Mouse (Mus musculus): ENCODE data around the gene Mast3. TPM values are rescaled to one million over a fixed set of nuclear protein-coding genes. Genes with fewer than 3 reads are reported as not detected.

The Mast3 gene
- polyA plus RNA-seq, 1 experiment = 31.7 TPM

GRCm38 (mm10) chr8:70787941-70788667 lies 16.8 kb downstream of the Mast3 start:
- Histone ChIP-seq H3K79me2 (ENCODE audit: control insufficient read depth, insufficient read depth) (peaks cover 15% of the 10 kb centered on the region), H3K4me3 (no peak overlapping the region), H3K36me3 (ENCODE audit: control insufficient read depth, insufficient read depth) (peaks cover 5% of the 10 kb centered on the region), H3K27me3 (ENCODE audit: control insufficient read depth, insufficient read depth, insufficient read length) (no peaks in the 10 kb centered on the region), H3ac (ENCODE audit: control insufficient read depth, insufficient read length) (no peak overlapping the region), H3K4me2 (ENCODE audit: low read depth) (no peak overlapping the region)
- TF ChIP-seq POLR2AphosphoS2 (IDR thresholded peaks at IDR 0.05; ENCODE audit: insufficient read length, low read depth) (no peak), POLR2A (IDR thresholded peaks at IDR 0.05; ENCODE audit: insufficient read length, low read depth) (no peak), REST (IDR thresholded peaks at IDR 0.05; ENCODE audit: insufficient read depth, insufficient read length) (no peak), SRF (IDR thresholded peaks at IDR 0.05; ENCODE audit: control insufficient read depth, insufficient read length, low read depth) (no peak), E2F4 (IDR thresholded peaks at IDR 0.05; ENCODE audit: insufficient read depth) (no peak), MYOD1 (IDR thresholded peaks at IDR 0.05; ENCODE audit: control insufficient read depth in 1 of 3, insufficient read length in 2 of 3, low read depth in 2 of 3) (no peak), CEBPB (IDR thresholded peaks at IDR 0.05; ENCODE audit: insufficient read depth, poor library complexity, severe bottlenecking) (no peak), MAX (IDR thresholded peaks at IDR 0.05; ENCODE audit: low read depth) (no peak), TCF12 (IDR thresholded peaks at IDR 0.05; ENCODE audit: insufficient read depth, poor library complexity, severe bottlenecking) (no peak), USF1 (IDR thresholded peaks at IDR 0.05; ENCODE audit: low read depth) (no peak), MYOG (IDR thresholded peaks at IDR 0.05; ENCODE audit: control insufficient read depth in 1 of 3, insufficient read depth in 1 of 3, insufficient read length in 2 of 3, low read depth in 2 of 3) (no peak), TCF3 (IDR thresholded peaks at IDR 0.05; ENCODE audit: insufficient read length, low read depth) (no peak)

GRCm38 (mm10) chr8:70787051-70787445 lies 17.8 kb downstream of the Mast3 start:
- TF ChIP-seq POLR2A (IDR thresholded peaks at IDR 0.05; ENCODE audit: insufficient read length, low read depth) (no peak), TCF3 (IDR thresholded peaks at IDR 0.05; ENCODE audit: insufficient read length, low read depth) (no peak), POLR2AphosphoS2 (IDR thresholded peaks at IDR 0.05; ENCODE audit: insufficient read length, low read depth) (no peak), MYOG (IDR thresholded peaks at IDR 0.05; ENCODE audit: control insufficient read depth in 1 of 3, insufficient read depth in 1 of 3, insufficient read length in 2 of 3, low read depth in 2 of 3) (no peak), MAX (IDR thresholded peaks at IDR 0.05; ENCODE audit: low read depth) (no peak), SRF (IDR thresholded peaks at IDR 0.05; ENCODE audit: control insufficient read depth, insufficient read length, low read depth) (no peak), REST (IDR thresholded peaks at IDR 0.05; ENCODE audit: insufficient read depth, insufficient read length) (no peak), MYOD1 (IDR thresholded peaks at IDR 0.05; ENCODE audit: control insufficient read depth in 1 of 3, insufficient read length in 2 of 3, low read depth in 2 of 3) (no peak), USF1 (IDR thresholded peaks at IDR 0.05; ENCODE audit: low read depth) (no peak), TCF12 (IDR thresholded peaks at IDR 0.05; ENCODE audit: insufficient read depth, poor library complexity, severe bottlenecking) (no peak), E2F4 (IDR thresholded peaks at IDR 0.05; ENCODE audit: insufficient read depth) (no peak)
- Histone ChIP-seq H3K4me2 (ENCODE audit: low read depth) (no peak overlapping the region), H3ac (ENCODE audit: control insufficient read depth, insufficient read length) (no peak overlapping the region), H3K4me3 (no peak overlapping the region), H3K36me3 (ENCODE audit: control insufficient read depth, insufficient read depth) (peaks cover 5% of the 10 kb centered on the region), H3K79me2 (ENCODE audit: control insufficient read depth, insufficient read depth) (peaks cover 13% of the 10 kb centered on the region), H3K27me3 (ENCODE audit: control insufficient read depth, insufficient read depth, insufficient read length) (no peaks in the 10 kb centered on the region)

- peaks cover 5% of the 10 kb centered on the region for H3K36me3 ChIP-seq (ENCODE audit: control insufficient read depth, insufficient read depth)
- H3K27me3 ChIP-seq (ENCODE audit: control insufficient read depth, insufficient read depth, insufficient read length) = no peaks in the 10 kb centered on the region
Measured at GRCm38 (mm10) chr8:70786291-70787050, 18.4 kb downstream of the Mast3 start.

GRCm38 (mm10) chr8:70780093-70780492 lies 24.8 kb downstream of the Mast3 start:
- H3K4me3 ChIP-seq = no peak overlapping the region
- no peaks in the 10 kb centered on the region for H3K36me3 ChIP-seq (ENCODE audit: control insufficient read depth, insufficient read depth)
- H3K79me2 ChIP-seq (ENCODE audit: control insufficient read depth, insufficient read depth) = peaks cover 19% of the 10 kb centered on the region
- H3K27me3 ChIP-seq (ENCODE audit: control insufficient read depth, insufficient read depth, insufficient read length) = no peaks in the 10 kb centered on the region
- H3ac ChIP-seq (ENCODE audit: control insufficient read depth, insufficient read length) = no peak overlapping the region
- TF ChIP-seq E2F4 (IDR thresholded peaks at IDR 0.05; ENCODE audit: insufficient read depth) (no peak), USF1 (IDR thresholded peaks at IDR 0.05; ENCODE audit: low read depth) (no peak), SRF (IDR thresholded peaks at IDR 0.05; ENCODE audit: control insufficient read depth, insufficient read length, low read depth) (no peak), MAX (IDR thresholded peaks at IDR 0.05; ENCODE audit: low read depth) (no peak), TCF12 (IDR thresholded peaks at IDR 0.05; ENCODE audit: insufficient read depth, poor library complexity, severe bottlenecking) (no peak), CEBPB (IDR thresholded peaks at IDR 0.05; ENCODE audit: insufficient read depth, poor library complexity, severe bottlenecking) (no peak), TCF3 (IDR thresholded peaks at IDR 0.05; ENCODE audit: insufficient read length, low read depth) (no peak), POLR2A (IDR thresholded peaks at IDR 0.05; ENCODE audit: insufficient read length, low read depth) (no peak), REST (IDR thresholded peaks at IDR 0.05; ENCODE audit: insufficient read depth, insufficient read length) (no peak), MYOD1 (IDR thresholded peaks at IDR 0.05; ENCODE audit: control insufficient read depth in 1 of 3, insufficient read length in 2 of 3, low read depth in 2 of 3) (no peak), MYOG (IDR thresholded peaks at IDR 0.05; ENCODE audit: control insufficient read depth in 1 of 3, insufficient read depth in 1 of 3, insufficient read length in 2 of 3, low read depth in 2 of 3) (no peak), POLR2AphosphoS2 (IDR thresholded peaks at IDR 0.05; ENCODE audit: insufficient read length, low read depth) (no peak)
- no peak overlapping the region for H3K4me2 ChIP-seq (ENCODE audit: low read depth)

More at GRCm38 (mm10) chr8:70786291-70787050, 18.4 kb downstream of the Mast3 start:
- Histone ChIP-seq H3K4me2 (ENCODE audit: low read depth) (no peak overlapping the region), H3K79me2 (ENCODE audit: control insufficient read depth, insufficient read depth) (peaks cover 7% of the 10 kb centered on the region), H3ac (ENCODE audit: control insufficient read depth, insufficient read length) (no peak overlapping the region), H3K4me3 (no peak overlapping the region)
- TF ChIP-seq POLR2AphosphoS2 (IDR thresholded peaks at IDR 0.05; ENCODE audit: insufficient read length, low read depth) (no peak), POLR2A (IDR thresholded peaks at IDR 0.05; ENCODE audit: insufficient read length, low read depth) (no peak), USF1 (IDR thresholded peaks at IDR 0.05; ENCODE audit: low read depth) (no peak), TCF12 (IDR thresholded peaks at IDR 0.05; ENCODE audit: insufficient read depth, poor library complexity, severe bottlenecking) (no peak), MYOD1 (IDR thresholded peaks at IDR 0.05; ENCODE audit: control insufficient read depth in 1 of 3, insufficient read length in 2 of 3, low read depth in 2 of 3) (no peak), REST (IDR thresholded peaks at IDR 0.05; ENCODE audit: insufficient read depth, insufficient read length) (no peak), E2F4 (IDR thresholded peaks at IDR 0.05; ENCODE audit: insufficient read depth) (no peak), MYOG (IDR thresholded peaks at IDR 0.05; ENCODE audit: control insufficient read depth in 1 of 3, insufficient read depth in 1 of 3, insufficient read length in 2 of 3, low read depth in 2 of 3) (no peak), CEBPB (IDR thresholded peaks at IDR 0.05; ENCODE audit: insufficient read depth, poor library complexity, severe bottlenecking) (no peak), MAX (IDR thresholded peaks at IDR 0.05; ENCODE audit: low read depth) (no peak), TCF3 (IDR thresholded peaks at IDR 0.05; ENCODE audit: insufficient read length, low read depth) (no peak), SRF (IDR thresholded peaks at IDR 0.05; ENCODE audit: control insufficient read depth, insufficient read length, low read depth) (no peak)

Data from myocyte (in vitro differentiated cells).